Mouse (Mus musculus): Measurements from ENCODE around the gene Ppp5c.

DNA sequence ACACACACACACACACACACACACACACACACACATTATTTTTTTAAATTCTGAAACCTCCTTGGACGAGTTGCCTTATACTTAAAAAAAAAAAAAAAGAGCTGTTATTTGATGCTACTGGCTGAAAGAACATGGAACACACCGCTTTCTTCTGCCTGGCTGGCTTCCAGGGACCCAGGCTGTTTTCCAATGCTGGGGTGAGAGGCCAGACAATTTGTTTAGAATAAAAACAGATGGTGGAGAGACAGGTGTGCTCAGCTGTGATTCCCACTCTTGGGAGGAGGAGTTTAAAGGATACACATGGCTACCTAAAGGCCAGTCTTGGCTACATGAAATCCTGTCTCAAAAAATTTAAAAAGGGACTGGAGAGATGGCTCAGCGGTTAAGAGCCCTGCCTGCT, 39.3 kb downstream of the Ppp5c start:
- no peak for TF ChIP-seq CTCF (IDR thresholded peaks at IDR 0.05; ENCODE audit: borderline replicate concordance, insufficient read depth, low read length)
- no peak for TF ChIP-seq POLR2A (IDR thresholded peaks at IDR 0.05; ENCODE audit: low read depth, low read length)
